Mouse (Mus musculus) heart, embryonic 12.5 days (tissue): ENCODE measurements at regions not wholly inside any gene's neighbourhood (a gene's known extent, or its start where the extent isn't known, plus 50 kb on each side); places are given as distances from the start of the nearest gene placed in this dataset.
A peak's percentile ranks its signal among the peaks of the same experiment; 100 is the strongest.

Experiments used
- ATAC-seq: fragments of 200-750 bp; cut with Nextera tagmentation; 2 replicates; pipeline ENCODE4 v1.8.0; 2017; ENCODE audit warnings: moderate TSS enrichment, moderate library complexity; ENCODE audit not compliant: insufficient number of reproducible peaks, low FRiP score
- H3K27ac ChIP-seq: fragments of 300-500 bp; sonication (generic); 2 replicates; pipeline ENCODE4 v1.5.1; 2016; ENCODE audit warnings: mild to moderate bottlenecking, moderate library complexity; ENCODE audit not compliant: poor library complexity, severe bottlenecking
- H3K27me3 ChIP-seq: fragments of 300-500 bp; sonication (generic); replicated peaks from 2 replicates; pipeline ENCODE4 v1.6.1; 2016; ENCODE audit warnings: mild to moderate bottlenecking, moderate library complexity
- H3K36me3 ChIP-seq: fragments of 300-500 bp; sonication (generic); 2 replicates; pipeline ENCODE4 v1.6.1; 2016; ENCODE audit warnings: mild to moderate bottlenecking, moderate library complexity
- H3K4me1 ChIP-seq: fragments of 300-500 bp; sonication (generic); replicated peaks from 2 replicates; pipeline ENCODE4 v1.6.1; 2016; ENCODE audit warnings: mild to moderate bottlenecking
- H3K4me2 ChIP-seq: fragments of 300-500 bp; sonication (generic); 2 replicates; pipeline ENCODE4 v1.6.1; 2016; ENCODE audit warnings: mild to moderate bottlenecking, moderate library complexity
- H3K4me3 ChIP-seq: fragments of 300-500 bp; sonication (generic); 2 replicates; pipeline ENCODE4 v1.5.1; 2016; ENCODE audit warnings: mild to moderate bottlenecking
- H3K9ac ChIP-seq: fragments of 300-500 bp; sonication (generic); 2 replicates; pipeline ENCODE4 v1.6.1; 2016; ENCODE audit warnings: mild to moderate bottlenecking, moderate library complexity
- H3K9me3 ChIP-seq: fragments of 300-500 bp; sonication (generic); replicated peaks from 2 replicates; pipeline ENCODE4 v1.6.1; 2016; ENCODE audit warnings: mild to moderate bottlenecking, moderate library complexity
- WGBS: fragments of 180-500 bp; shearing (Covaris S2); methylation state at CpG from one replicate; pipeline ENCODE4 v1.1.7; 2016; 5-methylcytosine and 5-hydroxymethylcytosine counted together

DNA sequence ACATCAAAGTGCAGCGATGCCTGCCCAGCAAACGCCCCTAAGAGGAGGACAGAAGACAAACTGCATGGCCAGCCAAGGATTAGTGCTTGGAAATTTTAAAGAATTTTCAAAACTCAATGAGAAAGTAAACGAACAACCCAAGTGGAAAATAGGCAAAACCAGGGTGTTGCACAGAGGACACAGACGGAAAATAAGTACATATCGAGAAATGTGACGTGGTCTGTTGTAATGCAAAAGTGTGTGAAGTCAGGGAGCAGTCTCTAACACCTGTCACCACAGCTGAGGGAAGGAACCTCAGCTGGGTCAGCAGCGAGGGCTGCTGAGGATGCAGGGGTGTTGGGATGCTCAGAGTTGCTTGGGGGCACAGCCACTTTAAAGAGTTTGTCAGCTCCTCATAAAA is 137.2 kb downstream of the Cdh26 start:
- no peak overlapping the region for H3K9ac ChIP-seq
- no peaks in the 10 kb centered on the region for H3K9me3 ChIP-seq
- H3K27ac ChIP-seq = no peak overlapping the region
- no peak overlapping the region for H3K4me2 ChIP-seq
- no peaks in the 10 kb centered on the region for H3K36me3 ChIP-seq
- H3K4me3 ChIP-seq = no peak overlapping the region
- ATAC-seq = no peak
- WGBS = 73% methylated on average over 7 of the region's 7 CpGs
- no peaks in the 10 kb centered on the region for H3K27me3 ChIP-seq
- H3K4me1 ChIP-seq = peaks cover 9% of the 10 kb centered on the region

- 80% methylated on average over 5 of the region's 5 CpGs for WGBS
- Histone ChIP-seq H3K27me3 (peaks cover 3% of the 10 kb centered on the region; the same call in 1 of the 2 replicates), H3K36me3 (no peaks in the 10 kb centered on the region), H3K9me3 (no peaks in the 10 kb centered on the region), H3K4me2 (no peak overlapping the region), H3K27ac (no peak overlapping the region), H3K4me1 (no peaks in the 10 kb centered on the region), H3K4me3 (no peak overlapping the region), H3K9ac (no peak overlapping the region)
- no peak for ATAC-seq
Measured at GRCm38 (mm10) chr2:178572301-178572700, 142.0 kb downstream of the Cdh26 start.

DNA sequence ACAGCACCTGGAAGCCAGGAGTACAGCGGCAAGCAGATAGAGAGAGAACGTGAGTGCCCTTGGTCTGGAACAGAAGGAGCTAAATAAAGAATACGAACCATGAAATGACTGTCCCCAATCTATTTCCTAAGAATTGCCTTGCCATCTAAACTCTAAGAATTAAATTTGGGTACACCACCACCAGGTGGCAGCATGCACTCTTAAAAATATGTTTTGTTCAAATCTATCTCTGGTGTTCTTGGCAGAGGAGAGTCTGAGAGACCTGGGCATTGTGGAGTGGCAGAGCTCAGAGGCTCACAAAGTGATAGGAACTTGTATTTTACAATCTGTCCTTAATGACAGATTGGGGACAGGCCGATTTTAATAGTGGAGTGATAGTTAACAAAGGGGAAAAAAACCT is 144.5 kb downstream of the Cdh26 start:
- no peak for ATAC-seq
- peaks cover 3% of the 10 kb centered on the region; the same call in 1 of the 2 replicates for H3K27me3 ChIP-seq
- 0 out of 2 replicates have a peak, but pooled peaks cover 3% of the 10 kb centered on the region for H3K4me1 ChIP-seq
- H3K9ac ChIP-seq = no peak overlapping the region
- 36% methylated on average over 4 of the region's 4 CpGs for WGBS
- no peaks in the 10 kb centered on the region for H3K36me3 ChIP-seq
- H3K27ac ChIP-seq = no peak overlapping the region
- no peaks in the 10 kb centered on the region for H3K9me3 ChIP-seq
- H3K4me2 ChIP-seq = no peak overlapping the region
- H3K4me3 ChIP-seq = no peak overlapping the region

- no peaks in the 10 kb centered on the region for H3K36me3 ChIP-seq
- peaks cover 3% of the 10 kb centered on the region; the same call in 1 of the 2 replicates for H3K27me3 ChIP-seq
- no peak overlapping the region for H3K4me2 ChIP-seq
- 0 out of 2 replicates have a peak, but pooled peaks cover 3% of the 10 kb centered on the region for H3K4me1 ChIP-seq
- WGBS = 62% methylated on average over 6 of the region's 6 CpGs
- no peak overlapping the region for H3K9ac ChIP-seq
- H3K27ac ChIP-seq = no peak overlapping the region
- no peaks in the 10 kb centered on the region for H3K9me3 ChIP-seq
- H3K4me3 ChIP-seq = no peak overlapping the region
- no peak for ATAC-seq
Measured at GRCm38 (mm10) chr2:178575403-178575802, 145.1 kb downstream of the Cdh26 start.

DNA sequence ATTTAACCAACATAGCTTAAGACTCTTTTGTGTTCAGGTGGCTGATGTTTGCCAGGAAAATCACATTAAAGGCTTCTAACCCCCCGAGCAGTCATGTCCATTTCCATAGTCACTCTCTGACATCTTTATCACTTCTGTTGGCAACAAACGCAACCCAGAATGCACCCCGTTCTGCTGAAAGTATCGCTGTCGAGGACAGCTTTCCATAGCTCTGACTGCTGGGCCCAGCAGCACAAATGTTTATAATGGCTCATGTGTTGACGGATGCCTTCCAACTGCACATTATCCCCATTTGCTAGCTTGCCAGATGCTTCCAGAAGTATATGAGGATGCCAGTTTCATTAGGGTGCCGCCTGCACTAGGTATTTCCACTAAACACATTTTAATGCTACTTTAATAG is 145.7 kb downstream of the Cdh26 start:
- H3K36me3 ChIP-seq = no peaks in the 10 kb centered on the region
- no peak overlapping the region for H3K4me3 ChIP-seq
- no peak overlapping the region for H3K4me2 ChIP-seq
- no peak overlapping the region for H3K27ac ChIP-seq
- H3K4me1 ChIP-seq = 0 out of 2 replicates have a peak, but pooled peaks cover 3% of the 10 kb centered on the region
- peaks cover 3% of the 10 kb centered on the region; the same call in 1 of the 2 replicates for H3K27me3 ChIP-seq
- WGBS = 42% methylated on average over 7 of the region's 7 CpGs
- no peaks in the 10 kb centered on the region for H3K9me3 ChIP-seq
- ATAC-seq = peak; percentile 18; the same call in 1 of the 2 replicates
- H3K9ac ChIP-seq = no peak overlapping the region

- no peak overlapping the region for H3K27ac ChIP-seq
- H3K4me2 ChIP-seq = no peak overlapping the region
- 50% methylated on average over 6 of the region's 6 CpGs for WGBS
- H3K4me1 ChIP-seq = 0 out of 2 replicates have a peak, but pooled peaks cover 3% of the 10 kb centered on the region
- no peak overlapping the region for H3K4me3 ChIP-seq
- H3K36me3 ChIP-seq = no peaks in the 10 kb centered on the region
- no peaks in the 10 kb centered on the region for H3K9me3 ChIP-seq
- no peak for ATAC-seq
- H3K9ac ChIP-seq = no peak overlapping the region
- peaks cover 5% of the 10 kb centered on the region; the same call in 1 of the 2 replicates for H3K27me3 ChIP-seq
Measured at GRCm38 (mm10) chr2:178579571-178579970, 149.2 kb downstream of the Cdh26 start.

DNA sequence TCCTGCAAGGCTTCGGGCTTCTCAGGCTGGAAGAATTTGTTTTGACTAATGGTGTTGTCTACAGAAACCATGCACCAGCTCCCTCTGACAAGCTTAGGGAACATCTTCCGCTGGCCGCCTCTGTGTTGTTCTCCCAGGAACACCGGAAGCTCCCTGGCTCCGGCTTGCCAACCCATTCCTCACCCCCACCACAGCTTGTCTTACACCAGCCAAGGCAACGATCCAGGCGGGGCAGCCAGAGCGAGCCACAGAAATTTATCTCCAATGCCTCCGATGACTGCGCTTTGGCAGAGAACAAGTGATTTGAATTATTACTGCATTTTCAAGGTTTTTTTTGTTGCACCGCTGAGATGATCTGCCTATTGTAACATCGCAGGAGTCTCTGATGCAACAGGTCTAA is 151.0 kb downstream of the Cdh26 start:
- no peak overlapping the region for H3K4me2 ChIP-seq
- no peak overlapping the region for H3K4me3 ChIP-seq
- WGBS = 77% methylated on average over 12 of the region's 12 CpGs

GRCm38 (mm10) chr2:178584970-178585566 is 154.7 kb downstream of the Cdh26 start:
- Histone ChIP-seq H3K36me3 (no peaks in the 10 kb centered on the region), H3K9me3 (no peaks in the 10 kb centered on the region), H3K4me2 (no peak overlapping the region), H3K4me1 (no peaks in the 10 kb centered on the region; the same call in 1 of the 2 replicates), H3K27ac (no peak overlapping the region), H3K4me3 (no peak overlapping the region), H3K27me3 (peaks cover 9% of the 10 kb centered on the region; the same call in 1 of the 2 replicates), H3K9ac (no peak overlapping the region)
- WGBS = 60% methylated on average over 5 of the region's 5 CpGs
- ATAC-seq = no peak

More for the DNA sequence above, 151.0 kb downstream of the Cdh26 start:
- Histone ChIP-seq H3K9me3 (no peaks in the 10 kb centered on the region), H3K9ac (no peak overlapping the region), H3K27ac (no peak overlapping the region), H3K27me3 (peaks cover 5% of the 10 kb centered on the region; the same call in 1 of the 2 replicates), H3K36me3 (no peaks in the 10 kb centered on the region), H3K4me1 (peaks cover 3% of the 10 kb centered on the region; the same call in 1 of the 2 replicates)
- ATAC-seq = no peak

GRCm38 (mm10) chr2:178587134-178587636 is 156.9 kb downstream of the Cdh26 start:
- 0 out of 2 replicates have a peak, but pooled peaks cover 4% of the 10 kb centered on the region for H3K27me3 ChIP-seq
- WGBS = 69% methylated on average over 7 of the region's 7 CpGs
- H3K4me2 ChIP-seq = no peak overlapping the region
- H3K9ac ChIP-seq = no peak overlapping the region
- H3K4me3 ChIP-seq = no peak overlapping the region
- H3K36me3 ChIP-seq = no peaks in the 10 kb centered on the region
- H3K27ac ChIP-seq = no peak overlapping the region
- no peaks in the 10 kb centered on the region for H3K9me3 ChIP-seq
- ATAC-seq = no peak
- no peaks in the 10 kb centered on the region; the same call in 1 of the 2 replicates for H3K4me1 ChIP-seq

DNA sequence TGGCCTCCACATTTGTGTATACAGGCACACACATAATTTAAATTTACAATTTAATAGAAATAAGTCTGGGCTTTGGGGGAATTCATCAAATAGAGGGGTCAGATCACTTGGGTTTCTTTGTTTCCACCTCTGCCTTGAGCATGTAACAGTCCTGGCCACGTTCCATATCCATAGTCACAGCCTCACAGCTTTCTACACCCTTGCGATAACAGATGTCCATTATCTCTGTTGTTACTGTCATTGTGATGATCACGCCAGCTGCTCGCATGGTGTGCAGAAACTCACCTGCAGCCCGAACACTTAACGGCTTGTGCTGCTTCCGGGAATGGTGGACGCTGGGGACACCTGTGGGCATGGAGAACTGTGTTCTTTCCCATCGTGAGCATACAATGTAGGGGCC is 163.4 kb downstream of the Cdh26 start:
- no peaks in the 10 kb centered on the region for H3K27me3 ChIP-seq
- no peak overlapping the region for H3K27ac ChIP-seq
- no peak for ATAC-seq
- H3K9me3 ChIP-seq = peaks cover 4% of the 10 kb centered on the region; the same call in 1 of the 2 replicates
- no peak overlapping the region for H3K9ac ChIP-seq
- 60% methylated on average over 9 of the region's 9 CpGs for WGBS
- no peak overlapping the region for H3K4me3 ChIP-seq
- peaks cover 8% of the 10 kb centered on the region; the same call in 1 of the 2 replicates for H3K4me1 ChIP-seq
- no peak overlapping the region for H3K4me2 ChIP-seq
- no peaks in the 10 kb centered on the region for H3K36me3 ChIP-seq

DNA sequence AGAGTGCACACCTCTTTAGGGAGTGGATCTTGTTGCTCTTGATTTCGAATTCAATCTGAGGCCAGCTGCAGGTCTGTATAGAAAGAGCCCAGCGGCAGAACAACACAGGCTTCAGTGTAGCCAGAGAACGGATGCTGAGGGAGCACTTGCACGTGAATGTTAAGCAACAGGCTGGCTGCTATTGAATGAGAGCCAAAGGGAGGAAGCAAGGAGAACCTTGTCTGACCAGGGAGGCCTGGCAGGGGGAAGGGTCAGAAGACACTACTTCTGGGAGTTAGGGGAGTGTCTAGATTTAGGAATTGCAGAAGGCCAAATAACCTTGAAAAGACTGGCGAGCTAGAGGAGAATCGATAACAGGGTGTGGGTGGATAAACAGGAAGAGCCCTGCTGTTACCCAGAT is 163.8 kb downstream of the Cdh26 start:
- no peak for ATAC-seq
- Histone ChIP-seq H3K4me1 (peaks cover 8% of the 10 kb centered on the region; the same call in 1 of the 2 replicates), H3K4me3 (no peak overlapping the region), H3K9ac (no peak overlapping the region), H3K36me3 (no peaks in the 10 kb centered on the region), H3K4me2 (no peak overlapping the region), H3K27me3 (no peaks in the 10 kb centered on the region), H3K9me3 (peaks cover 9% of the 10 kb centered on the region; the same call in 1 of the 2 replicates), H3K27ac (no peak overlapping the region)
- 43% methylated on average over 6 of the region's 6 CpGs for WGBS
